Mouse (Mus musculus): ENCODE results near the gene Zfp981.
"Not testable (repeated sequence)": the region's sequence is repeated elsewhere in the genome, so short reads cannot be mapped to it uniquely, and the experiment has no call there.

DNA sequence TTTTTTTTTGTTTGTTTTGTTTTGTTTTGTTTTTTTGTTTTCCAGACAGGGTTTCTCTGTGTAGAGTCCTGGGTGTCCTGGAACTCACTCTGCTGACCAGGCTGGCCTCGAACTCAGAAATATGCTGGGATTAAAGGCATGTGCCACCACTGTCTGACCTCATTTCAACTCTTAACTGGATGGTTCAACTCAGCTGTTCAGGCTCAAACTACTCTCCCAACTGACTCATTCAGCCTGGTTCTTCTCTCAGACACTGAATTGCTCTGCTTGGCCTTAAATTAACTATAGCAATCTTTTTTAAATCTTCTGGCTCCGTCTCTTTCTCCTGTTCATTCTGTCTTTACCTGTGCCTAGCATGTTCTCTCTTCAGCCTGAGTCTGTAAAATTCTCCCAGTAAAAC is 15.3 kb downstream of the Zfp981 start:
- not testable (repeated sequence) for TF ChIP-seq CTCF (IDR thresholded peaks at IDR 0.05; ENCODE audit: control insufficient read depth, insufficient read depth, low read length); POLR2A (IDR thresholded peaks at IDR 0.05; ENCODE audit: borderline replicate concordance, control insufficient read depth, low read depth, low read length)

Data from bone marrow, adult 2 months (tissue).